Mouse (Mus musculus): ENCODE results near the gene Chp1.
"Not testable (repeated sequence)": the region's sequence is repeated elsewhere in the genome, so short reads cannot be mapped to it uniquely, and the experiment has no call there.

Chp1 gene

GRCm38 (mm10) chr2:119561794-119562193 lies 14.3 kb downstream of the Chp1 start:
- no peak for ATAC-seq (ENCODE audit: insufficient number of reproducible peaks, low FRiP score, low TSS enrichment)

GRCm38 (mm10) chr2:119565284-119565683 lies 17.8 kb downstream of the Chp1 start:
- no peak for ATAC-seq (ENCODE audit: insufficient number of reproducible peaks, low FRiP score, low TSS enrichment)

- ATAC-seq (ENCODE audit: insufficient number of reproducible peaks, low FRiP score, low TSS enrichment), result no peak
Measured at GRCm38 (mm10) chr2:119566182-119566855, 18.8 kb downstream of the Chp1 start.

- no peak for ATAC-seq (ENCODE audit: insufficient number of reproducible peaks, low FRiP score, low TSS enrichment)
Measured at GRCm38 (mm10) chr2:119572471-119572870, 25.0 kb downstream of the Chp1 start.

GRCm38 (mm10) chr2:119581571-119581970 lies 34.1 kb downstream of the Chp1 start:
- no peak for ATAC-seq (ENCODE audit: insufficient number of reproducible peaks, low FRiP score, low TSS enrichment)

- ATAC-seq (ENCODE audit: insufficient number of reproducible peaks, low FRiP score, low TSS enrichment), result no peak
Measured at GRCm38 (mm10) chr2:119583439-119583838, 35.9 kb downstream of the Chp1 start.

GRCm38 (mm10) chr2:119584282-119584681 lies 36.8 kb downstream of the Chp1 start:
- no peak for ATAC-seq (ENCODE audit: insufficient number of reproducible peaks, low FRiP score, low TSS enrichment)

- ATAC-seq (ENCODE audit: insufficient number of reproducible peaks, low FRiP score, low TSS enrichment), result no peak
Measured at GRCm38 (mm10) chr2:119587383-119587782, 39.9 kb downstream of the Chp1 start.

DNA sequence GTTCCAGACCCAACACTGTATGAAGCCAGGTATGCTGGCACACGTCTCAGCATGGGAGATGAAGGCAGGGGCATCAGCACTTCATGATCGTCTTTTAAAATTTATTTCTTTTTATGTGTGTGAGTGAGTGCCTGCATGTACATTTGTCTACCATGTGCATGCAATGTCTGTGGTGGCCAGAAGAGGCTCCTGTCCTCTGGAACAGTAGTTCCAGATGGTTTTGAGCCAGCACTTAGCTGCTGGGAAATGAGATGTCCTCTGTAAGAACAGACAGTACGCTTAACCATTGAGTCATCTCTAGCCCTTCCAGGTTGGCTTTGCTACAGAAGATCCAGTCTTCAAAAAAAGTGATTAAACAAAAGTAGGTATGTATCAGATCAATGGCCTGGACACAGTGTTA lies 43.8 kb downstream of the Chp1 start:
- ATAC-seq (ENCODE audit: insufficient number of reproducible peaks, low FRiP score, low TSS enrichment), result no peak

GRCm38 (mm10) chr2:119593765-119594112 lies 46.2 kb downstream of the Chp1 start:
- ATAC-seq (ENCODE audit: insufficient number of reproducible peaks, low FRiP score, low TSS enrichment), result 0 out of 2 replicates have a peak, but pooled peaks have one; percentile 9

DNA sequence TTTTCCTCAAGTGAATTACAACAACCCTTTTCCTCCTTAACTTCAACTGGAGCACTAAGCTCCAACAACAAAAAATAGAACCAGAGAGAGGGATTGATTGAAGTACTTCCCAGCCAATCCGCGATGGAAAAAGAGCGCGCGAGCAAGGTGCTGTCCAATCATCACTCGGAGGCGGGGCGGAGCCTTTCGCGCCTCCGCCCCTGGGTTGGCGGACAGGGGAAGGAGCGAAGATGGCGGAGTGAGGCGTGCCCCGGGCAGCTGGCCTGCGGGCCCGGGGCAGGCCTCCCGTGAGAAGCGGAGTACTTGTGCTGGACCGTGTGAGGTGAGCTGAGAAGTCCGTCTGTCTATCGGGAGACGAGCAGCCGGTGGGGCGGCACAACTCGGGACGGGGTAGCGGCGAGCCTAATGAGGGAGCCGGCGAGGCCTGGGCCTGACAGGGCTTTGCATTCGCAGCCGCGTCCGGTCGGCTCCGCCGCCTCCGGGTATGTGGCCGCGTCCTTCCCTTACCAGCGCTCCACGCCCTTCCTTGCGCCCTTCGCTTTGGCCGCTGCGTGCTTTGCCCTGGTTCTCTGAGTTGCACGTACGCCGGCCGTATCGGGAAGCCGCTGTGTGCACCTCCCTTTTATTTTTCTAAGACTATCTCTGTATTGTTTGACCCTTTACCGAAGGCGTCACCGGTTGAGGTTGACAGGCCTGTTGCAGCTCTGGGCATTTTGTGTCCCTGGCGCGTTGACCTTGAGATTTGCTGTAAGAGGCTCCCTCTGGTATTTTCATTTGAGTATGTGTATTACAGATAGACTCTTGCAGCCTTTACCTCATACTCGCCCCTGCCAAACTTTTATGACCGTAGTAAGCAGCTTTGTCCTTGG lies 46.9 kb downstream of the Chp1 start:
- peak; percentile 98 for ATAC-seq (ENCODE audit: insufficient number of reproducible peaks, low FRiP score, low TSS enrichment)

GRCm38 (mm10) chr2:119595308-119595707 lies 47.8 kb downstream of the Chp1 start:
- no peak for ATAC-seq (ENCODE audit: insufficient number of reproducible peaks, low FRiP score, low TSS enrichment)

DNA sequence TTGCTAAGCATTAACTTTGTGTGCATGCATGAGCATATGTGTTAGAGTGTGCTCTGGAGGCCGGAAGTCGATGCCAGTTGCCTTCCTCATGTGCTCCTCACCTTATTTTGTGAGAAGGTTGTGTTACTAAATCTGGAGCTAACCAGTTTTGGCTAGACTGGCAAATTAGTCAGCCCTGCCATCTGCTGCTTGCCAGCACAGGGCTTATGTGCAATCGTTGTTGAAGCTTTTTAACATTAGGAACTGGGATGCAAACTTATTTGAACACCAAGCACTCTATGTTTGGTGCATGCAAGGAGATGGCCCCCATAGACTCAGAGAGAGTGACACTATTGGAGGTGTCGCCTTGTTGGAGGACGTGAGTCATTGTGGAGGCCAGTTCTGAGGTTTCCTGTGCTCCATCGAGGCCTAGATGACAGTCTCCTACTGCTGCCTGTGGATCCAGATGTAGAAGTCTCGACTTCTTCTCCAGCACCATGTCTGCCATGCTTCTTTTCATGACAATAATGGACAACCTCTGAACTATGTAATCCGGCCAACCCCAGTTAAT lies 49.4 kb downstream of the Chp1 start:
- no peak for ATAC-seq (ENCODE audit: insufficient number of reproducible peaks, low FRiP score, low TSS enrichment)

GRCm38 (mm10) chr2:119601027-119601426 lies 53.5 kb downstream of the Chp1 start:
- ATAC-seq (ENCODE audit: insufficient number of reproducible peaks, low FRiP score, low TSS enrichment), result no peak

DNA sequence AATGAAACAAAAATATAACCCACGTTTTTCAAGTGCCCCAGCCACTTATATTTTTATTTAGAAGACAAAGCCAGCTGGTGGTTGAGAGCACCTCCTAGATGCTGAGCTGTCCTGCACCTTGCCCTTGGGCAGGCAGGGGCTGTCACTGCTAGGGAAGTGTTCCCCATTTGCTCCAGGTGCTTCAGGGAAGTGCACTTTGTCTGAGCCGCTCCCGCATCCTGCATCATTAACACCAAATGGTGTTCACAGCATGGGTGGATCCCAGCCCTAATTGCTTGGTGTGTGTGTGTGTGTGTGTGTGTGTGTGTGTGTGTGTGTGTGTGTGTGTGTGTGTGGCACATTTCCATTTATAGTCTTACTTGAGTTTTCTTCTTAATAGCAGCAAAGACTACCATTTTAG lies 54.1 kb downstream of the Chp1 start:
- not testable (repeated sequence) for ATAC-seq (ENCODE audit: insufficient number of reproducible peaks, low FRiP score, low TSS enrichment)

GRCm38 (mm10) chr2:119602488-119602887 lies 55.0 kb downstream of the Chp1 start:
- no peak for ATAC-seq (ENCODE audit: insufficient number of reproducible peaks, low FRiP score, low TSS enrichment)

- ATAC-seq (ENCODE audit: insufficient number of reproducible peaks, low FRiP score, low TSS enrichment), result no peak
Measured at GRCm38 (mm10) chr2:119603909-119604308, 56.4 kb downstream of the Chp1 start.

GRCm38 (mm10) chr2:119605361-119605973 lies 58.0 kb downstream of the Chp1 start:
- no peak for ATAC-seq (ENCODE audit: insufficient number of reproducible peaks, low FRiP score, low TSS enrichment)

DNA sequence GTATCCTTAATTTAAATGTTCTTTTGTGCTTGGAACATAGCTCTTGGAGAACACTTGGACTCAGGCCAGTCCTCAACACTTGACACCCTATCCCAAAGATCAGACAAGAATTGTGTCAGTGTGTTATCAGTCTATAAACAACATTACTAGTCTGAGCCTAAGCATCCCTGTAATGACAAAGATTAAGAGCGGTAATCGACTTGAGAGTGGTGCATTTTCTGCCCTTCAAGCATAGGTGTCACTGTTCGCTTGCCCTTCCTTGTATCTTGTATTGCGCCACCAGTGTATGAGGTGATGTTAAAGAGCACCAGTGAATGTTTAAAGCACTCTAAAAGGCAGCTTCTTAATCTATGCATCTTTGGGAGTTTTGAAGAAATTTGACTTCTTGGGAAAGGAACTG lies 59.5 kb downstream of the Chp1 start:
- ATAC-seq (ENCODE audit: insufficient number of reproducible peaks, low FRiP score, low TSS enrichment), result no peak

- no peak for ATAC-seq (ENCODE audit: insufficient number of reproducible peaks, low FRiP score, low TSS enrichment)
Measured at GRCm38 (mm10) chr2:119617841-119618198, 70.3 kb downstream of the Chp1 start.

All from cerebellum, adult (tissue).